Mouse (Mus musculus) midbrain, embryonic 10.5 days (tissue): ENCODE results near the gene Ccdc115. TPM values are rescaled to one million over a fixed set of nuclear protein-coding genes. Genes with fewer than 3 reads are reported as not detected.

Experiments used
- DNase-seq: peaks from one replicate; pipeline ENCODE4 v3.0.0-alpha.2; 2017; ENCODE audit warnings: low spot score
- H3K27ac ChIP-seq: fragments of 300-500 bp; sonication (generic); replicated peaks from 2 replicates; pipeline ENCODE4 v1.5.1; 2016; ENCODE audit warnings: mild to moderate bottlenecking
- H3K27me3 ChIP-seq: fragments of 300-500 bp; sonication (generic); 2 replicates; pipeline ENCODE4 v1.6.1; 2016; ENCODE audit warnings: low read depth, mild to moderate bottlenecking; ENCODE audit not compliant: poor library complexity, severe bottlenecking
- H3K36me3 ChIP-seq: fragments of 300-500 bp; sonication (generic); 2 replicates; pipeline ENCODE4 v1.6.1; 2016; ENCODE audit warnings: mild to moderate bottlenecking, moderate library complexity
- H3K4me1 ChIP-seq: fragments of 300-500 bp; sonication (generic); 2 replicates; pipeline ENCODE4 v1.6.1; 2016
- H3K4me3 ChIP-seq: fragments of 300-500 bp; sonication (generic); 2 replicates; pipeline ENCODE4 v1.5.1; 2016; ENCODE audit warnings: mild to moderate bottlenecking, moderate library complexity
- H3K9me3 ChIP-seq: fragments of 300-500 bp; sonication (generic); replicated peaks from 2 replicates; pipeline ENCODE4 v1.6.1; 2016; ENCODE audit warnings: mild to moderate bottlenecking
- WGBS: fragments of 180-500 bp; shearing (Covaris S2); methylation state at CpG from one replicate; pipeline ENCODE4 v1.1.7; 2016; 5-methylcytosine and 5-hydroxymethylcytosine counted together
- polyA plus RNA-seq: library from polyadenylated mRNA; unstranded; fragments of >200 nt; fragmentation: Nextera tagmentation; extraction: Ambion mirVana; gene quantifications from 2 replicates; pipeline ENCODE4 v1.2.1, GENCODE M21; 2016

Ccdc115 gene
- polyA plus RNA-seq, 1 experiment from 2014 or later: 80.1 TPM

- H3K27me3 ChIP-seq: no peaks in the 10 kb centered on the region
- H3K27ac ChIP-seq: peak overlapping the region; percentile 90
- peaks cover 34% of the 10 kb centered on the region for H3K4me1 ChIP-seq
- H3K36me3 ChIP-seq: peaks cover 36% of the 10 kb centered on the region
- peaks cover 26% of the 10 kb centered on the region for H3K9me3 ChIP-seq
- WGBS: under 1% methylated on average over 30 of the region's 30 CpGs
- peak; percentile 91 for DNase-seq
- H3K4me3 ChIP-seq: peak overlapping the region; percentile 66
Observed at GRCm38 (mm10) chr1:34434660-34435160, 4.8 kb downstream of the Ccdc115 start.

DNA sequence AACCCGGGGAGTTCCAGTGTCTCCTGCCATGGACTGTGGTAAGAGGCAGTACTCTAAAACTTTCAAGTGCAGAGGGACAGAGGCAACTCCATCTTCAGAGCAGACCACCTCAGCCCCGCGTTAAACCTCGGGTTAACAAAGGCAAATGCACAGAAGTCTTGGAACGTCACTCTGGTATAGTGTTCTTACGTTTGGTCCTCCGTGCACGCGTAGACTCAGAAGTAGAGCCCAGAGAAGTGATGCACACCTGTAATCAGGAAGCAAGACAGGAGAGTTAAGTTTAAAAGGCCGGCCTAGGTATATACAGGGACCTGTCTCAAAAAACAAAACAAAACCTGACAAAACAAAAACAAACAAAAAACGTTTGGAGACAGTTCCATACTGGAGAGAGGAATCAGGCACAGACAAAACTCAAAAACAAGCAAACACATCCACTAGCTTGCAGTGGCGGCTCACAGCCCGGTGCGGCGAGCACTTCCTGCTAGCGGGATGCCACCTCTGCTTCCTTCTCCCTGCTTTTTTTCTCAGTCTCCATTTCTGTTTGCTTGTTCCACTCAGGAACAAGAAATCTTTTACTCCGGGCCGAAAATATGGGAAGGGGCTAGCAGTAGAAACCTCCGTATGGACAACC lies 5.5 kb downstream of the Ccdc115 start:
- peaks cover 34% of the 10 kb centered on the region for H3K4me1 ChIP-seq
- DNase-seq: peak; percentile 43
- peak overlapping the region; percentile 90 for H3K27ac ChIP-seq
- H3K4me3 ChIP-seq: peak overlapping the region; percentile 66
- H3K36me3 ChIP-seq: peaks cover 43% of the 10 kb centered on the region
- WGBS: 7% methylated on average over 19 of the region's 19 CpGs
- no peaks in the 10 kb centered on the region for H3K27me3 ChIP-seq
- peaks cover 33% of the 10 kb centered on the region for H3K9me3 ChIP-seq

DNA sequence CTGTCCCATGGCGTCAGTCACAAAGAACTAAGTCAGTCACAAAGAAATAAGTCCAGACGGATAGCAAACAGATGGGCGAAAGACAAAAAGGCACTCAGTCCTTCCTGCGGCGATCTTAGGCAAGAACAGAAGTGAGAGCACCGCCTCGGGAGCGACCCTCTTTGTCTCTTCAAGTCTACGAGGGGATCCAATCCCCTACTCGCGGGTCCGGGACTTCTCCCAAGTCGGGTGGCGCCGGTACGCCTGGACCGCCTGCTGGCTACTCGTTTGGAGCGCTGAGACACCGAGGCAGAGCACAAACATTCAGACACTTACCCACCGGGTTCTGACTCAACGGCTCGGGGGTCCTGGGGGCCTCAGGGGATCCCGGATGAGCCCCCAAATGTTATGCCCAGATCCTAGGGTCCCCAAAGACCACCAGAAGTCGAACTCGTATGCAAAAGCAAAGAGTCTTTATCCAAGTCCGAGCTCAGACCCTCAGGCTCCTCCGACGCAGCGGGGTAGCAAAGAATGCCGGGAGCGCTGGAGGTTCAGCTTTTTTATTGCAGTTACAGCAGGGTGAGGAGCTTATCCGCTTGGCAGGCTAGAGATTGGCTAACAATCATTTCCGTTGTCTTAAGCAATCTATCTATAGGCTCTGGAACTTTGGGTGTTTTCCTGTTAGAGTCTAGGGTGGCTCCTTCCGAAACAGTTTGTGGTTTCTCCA lies 6.5 kb downstream of the Ccdc115 start:
- WGBS: 5% methylated on average over 35 of the region's 35 CpGs
- H3K4me3 ChIP-seq: peak overlapping the region; percentile 66
- DNase-seq: peak; percentile 77
- H3K36me3 ChIP-seq: peaks cover 45% of the 10 kb centered on the region
- peaks cover 34% of the 10 kb centered on the region for H3K9me3 ChIP-seq
- peaks cover 28% of the 10 kb centered on the region for H3K4me1 ChIP-seq
- peak overlapping the region; percentile 88 for H3K27ac ChIP-seq
- H3K27me3 ChIP-seq: no peaks in the 10 kb centered on the region

DNA sequence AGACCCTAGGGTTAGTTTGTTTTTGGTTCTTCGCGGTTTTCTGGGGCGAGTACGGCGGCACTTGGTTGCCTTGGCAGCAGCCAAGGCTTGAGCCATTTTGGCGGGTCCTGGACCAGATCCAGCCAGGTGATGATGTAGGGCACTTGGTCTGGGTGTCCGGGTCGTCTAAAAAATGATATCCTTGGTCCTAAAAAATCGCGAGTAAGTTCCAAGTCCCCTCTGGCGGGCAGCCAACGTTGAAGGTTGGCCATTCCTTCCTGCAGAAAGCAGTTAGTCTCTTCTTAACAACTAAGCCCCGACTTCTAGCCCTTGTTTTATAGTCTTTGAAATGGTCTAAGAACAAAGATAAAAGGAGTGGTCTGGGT lies 7.1 kb downstream of the Ccdc115 start:
- H3K36me3 ChIP-seq: peaks cover 42% of the 10 kb centered on the region
- no peaks in the 10 kb centered on the region for H3K27me3 ChIP-seq
- no peak for DNase-seq
- H3K27ac ChIP-seq: peak overlapping the region; percentile 88
- WGBS: 34% methylated on average over 13 of the region's 13 CpGs
- peak overlapping the region; percentile 66 for H3K4me3 ChIP-seq
- peaks cover 37% of the 10 kb centered on the region for H3K9me3 ChIP-seq
- H3K4me1 ChIP-seq: peaks cover 28% of the 10 kb centered on the region

GRCm38 (mm10) chr1:34431431-34431830 lies 8.0 kb downstream of the Ccdc115 start:
- H3K4me3 ChIP-seq: no peak overlapping the region
- no peaks in the 10 kb centered on the region for H3K27me3 ChIP-seq
- H3K27ac ChIP-seq: no peak overlapping the region
- H3K9me3 ChIP-seq: peaks cover 42% of the 10 kb centered on the region
- 96% methylated on average over 9 of the region's 9 CpGs for WGBS
- peaks cover 28% of the 10 kb centered on the region for H3K4me1 ChIP-seq
- peaks cover 34% of the 10 kb centered on the region for H3K36me3 ChIP-seq
- DNase-seq: no peak

DNA sequence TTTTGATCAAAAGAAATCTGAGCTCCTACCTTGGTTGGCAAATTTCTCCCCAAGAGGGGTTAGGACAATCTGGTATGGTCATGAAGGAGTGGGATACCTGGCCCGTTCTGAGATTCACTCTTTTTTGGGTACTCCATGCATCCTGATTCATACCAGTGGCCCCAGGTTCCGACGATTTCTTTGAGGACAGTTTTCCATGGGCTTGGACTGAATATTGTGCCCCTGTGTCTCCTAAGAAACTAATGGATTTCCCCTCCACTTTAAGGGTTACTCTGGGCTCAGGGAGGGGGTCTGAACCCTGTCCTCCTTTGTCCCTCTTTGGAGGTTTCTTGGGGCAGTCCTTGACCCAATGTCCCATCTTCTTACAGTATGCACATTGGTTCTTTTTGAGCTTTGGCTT lies 8.5 kb downstream of the Ccdc115 start:
- Histone ChIP-seq H3K4me3 (no peak overlapping the region), H3K36me3 (peaks cover 34% of the 10 kb centered on the region), H3K9me3 (peaks cover 42% of the 10 kb centered on the region), H3K27me3 (no peaks in the 10 kb centered on the region), H3K4me1 (peaks cover 28% of the 10 kb centered on the region), H3K27ac (no peak overlapping the region)
- DNase-seq: peak; percentile 6
- 97% methylated on average over 3 of the region's 3 CpGs for WGBS

DNA sequence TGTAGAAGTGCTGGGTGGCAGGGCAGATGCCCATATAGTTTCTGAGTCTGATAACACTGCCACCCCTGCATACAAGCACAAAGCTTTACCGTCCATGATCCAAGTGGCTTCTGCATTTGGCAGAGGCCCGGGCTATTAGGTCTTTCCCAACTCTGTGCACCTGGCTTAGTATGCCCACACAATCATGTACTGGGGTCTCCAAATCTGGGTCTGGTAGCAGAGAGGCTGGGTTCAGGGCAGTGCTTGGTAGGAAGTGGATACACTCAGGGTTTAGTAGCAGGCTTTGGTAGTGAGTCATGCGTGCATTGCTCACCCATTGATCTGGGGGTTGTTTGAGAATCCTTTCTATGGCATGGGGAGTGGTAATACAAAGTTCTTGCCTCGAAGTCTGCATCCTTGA lies 10.2 kb downstream of the Ccdc115 start:
- H3K4me1 ChIP-seq: peaks cover 23% of the 10 kb centered on the region
- no peak for DNase-seq
- no peak overlapping the region for H3K4me3 ChIP-seq
- 93% methylated on average over 4 of the region's 4 CpGs for WGBS
- no peaks in the 10 kb centered on the region for H3K27me3 ChIP-seq
- peaks cover 42% of the 10 kb centered on the region for H3K9me3 ChIP-seq
- H3K27ac ChIP-seq: no peak overlapping the region
- peaks cover 34% of the 10 kb centered on the region for H3K36me3 ChIP-seq

GRCm38 (mm10) chr1:34428466-34428865 lies 11.0 kb downstream of the Ccdc115 start:
- no peak overlapping the region for H3K4me3 ChIP-seq
- peaks cover 42% of the 10 kb centered on the region for H3K9me3 ChIP-seq
- H3K36me3 ChIP-seq: peaks cover 34% of the 10 kb centered on the region
- H3K4me1 ChIP-seq: peaks cover 15% of the 10 kb centered on the region
- DNase-seq: no peak
- H3K27ac ChIP-seq: no peak overlapping the region
- H3K27me3 ChIP-seq: no peaks in the 10 kb centered on the region
- 92% methylated on average over 2 of the region's 2 CpGs for WGBS

- WGBS: 48% methylated on average over 11 of the region's 11 CpGs
- no peak overlapping the region for H3K27ac ChIP-seq
- H3K36me3 ChIP-seq: no peaks in the 10 kb centered on the region
- no peaks in the 10 kb centered on the region for H3K27me3 ChIP-seq
- H3K4me3 ChIP-seq: no peak overlapping the region
- H3K9me3 ChIP-seq: no peaks in the 10 kb centered on the region
- no peak for DNase-seq
- H3K4me1 ChIP-seq: peaks cover 26% of the 10 kb centered on the region
Observed at GRCm38 (mm10) chr1:34399182-34399953, 40.1 kb downstream of the Ccdc115 start.

DNA sequence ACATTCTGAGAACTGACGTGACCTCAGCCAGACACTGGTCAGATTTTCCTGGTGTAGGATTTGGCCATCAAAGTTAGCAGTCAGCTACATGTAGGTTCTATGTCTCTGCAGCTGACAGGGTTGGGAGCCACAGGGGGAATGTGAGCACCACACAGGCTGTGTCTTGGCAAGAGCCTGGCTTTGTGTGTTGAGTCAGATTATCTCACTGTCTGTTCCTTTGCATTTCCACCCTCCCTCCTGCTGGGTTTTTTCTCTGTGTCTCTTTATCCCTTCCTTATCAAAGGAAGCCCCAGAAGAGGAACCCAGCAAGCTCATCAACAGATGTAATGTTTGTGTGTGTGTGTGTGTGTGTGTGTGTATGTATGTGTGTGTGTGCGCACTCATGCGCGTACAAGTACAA lies 43.2 kb downstream of the Ccdc115 start:
- H3K36me3 ChIP-seq: no peaks in the 10 kb centered on the region
- H3K27me3 ChIP-seq: no peaks in the 10 kb centered on the region
- WGBS: 87% methylated on average over 4 of the region's 4 CpGs
- H3K27ac ChIP-seq: no peak overlapping the region
- peaks cover 11% of the 10 kb centered on the region for H3K4me1 ChIP-seq
- no peaks in the 10 kb centered on the region for H3K9me3 ChIP-seq
- H3K4me3 ChIP-seq: no peak overlapping the region
- DNase-seq: no peak

- no peak for DNase-seq
- peaks cover 11% of the 10 kb centered on the region for H3K4me1 ChIP-seq
- H3K36me3 ChIP-seq: no peaks in the 10 kb centered on the region
- H3K9me3 ChIP-seq: no peaks in the 10 kb centered on the region
- no peak overlapping the region for H3K4me3 ChIP-seq
- H3K27me3 ChIP-seq: no peaks in the 10 kb centered on the region
- no peak overlapping the region for H3K27ac ChIP-seq
- WGBS: 88% methylated on average over 6 of the region's 6 CpGs
Observed at GRCm38 (mm10) chr1:34389234-34389891, 50.1 kb downstream of the Ccdc115 start.

DNA sequence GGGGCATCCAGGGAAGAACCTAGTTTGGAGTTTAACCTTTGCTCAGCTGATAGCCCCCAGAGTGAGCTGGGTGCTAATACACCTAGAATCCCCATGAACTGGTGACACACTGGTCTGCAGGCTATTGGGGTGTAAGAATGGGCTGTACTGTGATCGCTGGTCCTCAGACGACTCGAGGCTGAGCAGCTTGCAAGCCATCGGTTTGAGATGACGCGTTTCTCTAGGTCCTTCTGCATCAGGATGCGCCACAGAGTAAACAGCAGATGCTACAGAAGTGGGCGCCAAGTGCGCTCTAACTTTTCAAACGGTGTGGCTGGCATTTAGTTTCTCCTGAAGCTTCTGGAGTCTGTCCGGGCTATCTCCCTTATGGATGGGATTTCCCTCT lies 50.6 kb downstream of the Ccdc115 start:
- H3K36me3 ChIP-seq: no peaks in the 10 kb centered on the region
- WGBS: 94% methylated on average over 11 of the region's 11 CpGs
- H3K27me3 ChIP-seq: no peaks in the 10 kb centered on the region
- no peak for DNase-seq
- no peak overlapping the region for H3K27ac ChIP-seq
- H3K4me3 ChIP-seq: no peak overlapping the region
- H3K9me3 ChIP-seq: no peaks in the 10 kb centered on the region
- H3K4me1 ChIP-seq: peaks cover 11% of the 10 kb centered on the region
